In the genomic region with DNA sequence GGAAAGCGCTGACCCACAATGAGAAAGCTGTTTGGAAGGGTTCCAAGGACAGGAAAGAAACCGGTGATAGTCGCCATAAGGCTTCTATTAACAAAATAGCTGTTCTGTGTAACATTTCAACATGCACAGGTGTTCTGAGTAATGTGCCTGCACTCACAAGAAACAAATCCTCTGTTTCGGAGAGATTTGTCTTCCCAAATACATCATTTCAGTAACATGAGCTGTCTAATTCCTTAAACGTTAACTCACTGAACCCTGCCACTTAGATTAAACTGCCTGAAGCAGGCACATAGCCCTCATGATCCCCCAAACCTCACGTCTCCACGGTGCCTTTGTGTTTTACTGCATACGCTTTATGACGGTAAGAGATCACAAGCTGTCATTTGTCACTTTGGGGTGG, we compare ENCODE assay signal across 21 mouse cellular contexts.
A peak's percentile ranks its signal among the peaks of the same experiment; 100 is the strongest.
DNase-seq lines count a peak whose midpoint lies in the region; ATAC-seq and TF ChIP-seq lines count a peak whose summit lies in the region.
"Had no signal": no experiment of that assay in that cellular context is flagged by ENCODE, and none has a peak within 500 bp of the region (broad histone marks: within the 10 kb centered on the region; RNA-seq: fewer than 3 reads in every experiment).

No protein-coding gene starts in this region.

- H3K9me3 ChIP-seq in forebrain, embryonic 14.5 days (replicated peaks; ENCODE audit: control insufficient read depth, low read length): no peaks in the 10 kb centered on the region
- no peaks in the 10 kb centered on the region for H3K9me3 ChIP-seq in forebrain, embryonic 11.5 days (ENCODE audit: control insufficient read depth, low read length)
- H3K9me3 ChIP-seq in midbrain, postnatal 0 days (ENCODE audit: low read length): no peaks in the 10 kb centered on the region
- H3K9me3 ChIP-seq in midbrain, embryonic 16.5 days (replicated peaks; ENCODE audit: control insufficient read depth, low read length, poor library complexity, severe bottlenecking): no peaks in the 10 kb centered on the region
- H3K9me3 ChIP-seq: liver, embryonic 15.5 days; midbrain, embryonic 15.5 days had no signal

- no peaks in the 10 kb centered on the region for H3K36me3 ChIP-seq in forebrain, embryonic 14.5 days (ENCODE audit: control insufficient read depth, insufficient read depth, low read length)
- no peaks in the 10 kb centered on the region for H3K36me3 ChIP-seq in forebrain, embryonic 11.5 days (ENCODE audit: control insufficient read depth, insufficient read depth, low read length)
- H3K36me3 ChIP-seq in midbrain, postnatal 0 days (ENCODE audit: insufficient read depth, low read length): no peaks in the 10 kb centered on the region
- H3K36me3 ChIP-seq in midbrain, embryonic 16.5 days (ENCODE audit: control insufficient read depth, insufficient read depth, low read length): no peaks in the 10 kb centered on the region
- H3K36me3 ChIP-seq: liver, embryonic 15.5 days; midbrain, embryonic 15.5 days had no signal

- no peak for TF ChIP-seq CTCF in midbrain, postnatal 0 days (IDR thresholded peaks at IDR 0.05)

- WGBS in forebrain, embryonic 14.5 days: 64% methylated on average over 9 of the region's 9 CpGs
- WGBS in forebrain, embryonic 11.5 days: 77% methylated on average over 9 of the region's 9 CpGs
- WGBS in midbrain, postnatal 0 days: 53% methylated on average over 9 of the region's 9 CpGs
- whole genome bisulfite sequencing in midbrain, embryonic 16.5 days: 53% methylated on average over 9 of the region's 9 CpGs

- no peak overlapping the region for H3K9ac ChIP-seq in forebrain, embryonic 14.5 days (ENCODE audit: low read length)
- H3K9ac ChIP-seq in forebrain, embryonic 11.5 days (ENCODE audit: low read length): no peak overlapping the region
- no peak overlapping the region for H3K9ac ChIP-seq in midbrain, postnatal 0 days (replicated peaks; ENCODE audit: low read length, poor library complexity, severe bottlenecking)
- no peak overlapping the region for H3K9ac ChIP-seq in midbrain, embryonic 16.5 days (ENCODE audit: low read depth, low read length)
- H3K9ac ChIP-seq: liver, embryonic 15.5 days; midbrain, embryonic 15.5 days had no signal

- H3K4me3 ChIP-seq in forebrain, embryonic 14.5 days (ENCODE audit: low read depth, low read length): no peak overlapping the region
- no peak overlapping the region for H3K4me3 ChIP-seq in forebrain, embryonic 11.5 days (ENCODE audit: low read depth, low read length)
- H3K4me3 ChIP-seq in midbrain, postnatal 0 days (ENCODE audit: low read depth, low read length): no peak overlapping the region
- H3K4me3 ChIP-seq in midbrain, embryonic 16.5 days (ENCODE audit: low read depth, low read length): no peak overlapping the region
- H3K4me3 ChIP-seq: gastrocnemius, adult 2 months; left cerebral cortex, adult 2 months; liver, embryonic 15.5 days; midbrain, embryonic 15.5 days had no signal

- ATAC-seq in forebrain, embryonic 14.5 days: no peak
- no peak for ATAC-seq in forebrain, embryonic 11.5 days (replicated peaks; ENCODE audit: low FRiP score)
- no peak for ATAC-seq in midbrain, postnatal 0 days (ENCODE audit: low FRiP score)
- no peak for ATAC-seq in midbrain, embryonic 16.5 days
- ATAC-seq: inflammation-experienced regulatory T-cells, adult 6 months; lung, postnatal 0 days; midbrain, embryonic 15.5 days had no signal

- H3K27me3 ChIP-seq in forebrain, embryonic 14.5 days (replicated peaks; ENCODE audit: control insufficient read depth, insufficient read depth, low read length): no peaks in the 10 kb centered on the region
- no peaks in the 10 kb centered on the region for H3K27me3 ChIP-seq in forebrain, embryonic 11.5 days (ENCODE audit: control insufficient read depth, insufficient read depth, low read length)
- H3K27me3 ChIP-seq in midbrain, postnatal 0 days (ENCODE audit: insufficient read depth, low read length): no peaks in the 10 kb centered on the region
- H3K27me3 ChIP-seq in midbrain, embryonic 16.5 days (ENCODE audit: control insufficient read depth, insufficient read depth, low read depth, low read length): no peaks in the 10 kb centered on the region
- H3K27me3 ChIP-seq: CH12.LX; liver, embryonic 15.5 days; midbrain, embryonic 15.5 days had no signal

- no peaks in the 10 kb centered on the region for H3K4me1 ChIP-seq in forebrain, embryonic 14.5 days (ENCODE audit: control insufficient read depth, insufficient read depth, low read length)
- no peaks in the 10 kb centered on the region for H3K4me1 ChIP-seq in forebrain, embryonic 11.5 days (replicated peaks; ENCODE audit: control insufficient read depth, insufficient read depth, low read length)
- no peaks in the 10 kb centered on the region for H3K4me1 ChIP-seq in midbrain, postnatal 0 days (ENCODE audit: insufficient read depth, low read length)
- no peaks in the 10 kb centered on the region for H3K4me1 ChIP-seq in midbrain, embryonic 16.5 days (ENCODE audit: control insufficient read depth, insufficient read depth, low read length)
- H3K4me1 ChIP-seq: liver, embryonic 15.5 days; midbrain, embryonic 15.5 days had no signal

- DNase-seq in forebrain, embryonic 14.5 days (ENCODE audit: low spot score): peak; percentile 10
- no peak for DNase-seq in forebrain, embryonic 11.5 days (ENCODE audit: low spot score)
- peak; percentile 25 for DNase-seq in midbrain, postnatal 0 days (ENCODE audit: low spot score)
- DNase-seq in embryo, embryonic 11.5 days (ENCODE audit: low read depth, low spot score): peak; percentile 8
- DNase-seq in mesoderm, embryonic 11.5 days (ENCODE audit: low read depth, low spot score): peak; percentile 19
- DNase-seq in thymus, postnatal 36 days: no peak
- DNase-seq: cerebellum, adult 8-10 months; gastrocnemius, adult 2 months; heart, postnatal 10 days; kidney, adult 2 months; kidney, postnatal 36 days; layer of hippocampus, adult 9-11 months; thymus, postnatal 14 days had no signal

- no peak overlapping the region for H3K4me2 ChIP-seq in forebrain, embryonic 14.5 days (ENCODE audit: low read length)
- no peak overlapping the region for H3K4me2 ChIP-seq in forebrain, embryonic 11.5 days (ENCODE audit: low read depth, low read length, severe bottlenecking)
- H3K4me2 ChIP-seq in midbrain, postnatal 0 days (ENCODE audit: low read depth, low read length, poor library complexity, severe bottlenecking): no peak overlapping the region
- H3K4me2 ChIP-seq in midbrain, embryonic 16.5 days (ENCODE audit: low read length): no peak overlapping the region
- H3K4me2 ChIP-seq: heart, embryonic 11.5 days; liver, embryonic 15.5 days; midbrain, embryonic 15.5 days had no signal

- H3K27ac ChIP-seq in forebrain, embryonic 14.5 days (ENCODE audit: low read depth, low read length): no peak overlapping the region
- no peak overlapping the region for H3K27ac ChIP-seq in forebrain, embryonic 11.5 days (ENCODE audit: low read depth, low read length)
- no peak overlapping the region for H3K27ac ChIP-seq in midbrain, postnatal 0 days (ENCODE audit: low read depth, low read length)
- H3K27ac ChIP-seq in midbrain, embryonic 16.5 days (ENCODE audit: low read length): no peak overlapping the region
- H3K27ac ChIP-seq: gastrocnemius, adult 2 months; left cerebral cortex, adult 2 months; liver, embryonic 15.5 days; midbrain, embryonic 15.5 days had no signal

Comparison
In these comparisons a context has a peak if more than half of its experiments do, and no peak if none do; other contexts are left out.
1. DNase-seq: peak in forebrain, embryonic 14.5 days (single experiment), midbrain, postnatal 0 days (single experiment), embryo, embryonic 11.5 days (single experiment) and mesoderm, embryonic 11.5 days (single experiment); none in forebrain, embryonic 11.5 days (single experiment) and thymus, postnatal 36 days (0 of 2).